Mouse (Mus musculus) splenic B cell, adult 2 months (primary cell): Measurements from ENCODE around the gene Cep295.
A peak's percentile ranks its signal among the peaks of the same experiment; 100 is the strongest.
"Not testable (repeated sequence)": the region's sequence is repeated elsewhere in the genome, so short reads cannot be mapped to it uniquely, and the experiment has no call there.

ENCODE experiments used
- DNase-seq: peaks from one replicate; pipeline ENCODE4 v3.0.0-alpha.2; 2011; ENCODE audit warnings: low read depth, low spot score
- H3K27me3 ChIP-seq: 2 replicates; pipeline ENCODE4 v1.6.1; 2012; ENCODE audit warnings: mild to moderate bottlenecking, low read length, moderate library complexity, mixed read lengths; ENCODE audit not compliant: control insufficient read depth, poor library complexity, insufficient read depth, severe bottlenecking
- H3K36me3 ChIP-seq: 2 replicates; pipeline ENCODE4 v1.6.1; 2012; ENCODE audit warnings: mild to moderate bottlenecking, low read length, moderate library complexity, mixed read lengths; ENCODE audit not compliant: control insufficient read depth, poor library complexity, insufficient read depth, severe bottlenecking

Cep295 gene

GRCm38 (mm10) chr9:15357484-15358275 is at the start of gene Cep295:
TSS of gene Cep295 (minus strand) at chr9:15357788.
- peak; percentile 97 for DNase-seq
- H3K36me3 ChIP-seq = no peaks in the 10 kb centered on the region
- H3K27me3 ChIP-seq = no peaks in the 10 kb centered on the region

- no peak for DNase-seq
- Histone ChIP-seq H3K27me3 (no peaks in the 10 kb centered on the region), H3K36me3 (no peaks in the 10 kb centered on the region)
These were observed 40.0 kb upstream of the Cep295 start for GRCm38 (mm10) chr9:15397591-15397990.

- H3K36me3 ChIP-seq = no peaks in the 10 kb centered on the region
- no peaks in the 10 kb centered on the region for H3K27me3 ChIP-seq
- DNase-seq = peak; percentile 14
These were observed 37.9 kb upstream of the Cep295 start for GRCm38 (mm10) chr9:15395353-15395942.

- Histone ChIP-seq H3K36me3 (no peaks in the 10 kb centered on the region), H3K27me3 (no peaks in the 10 kb centered on the region)
- no peak for DNase-seq
These were observed 29.6 kb upstream of the Cep295 start for GRCm38 (mm10) chr9:15387075-15387643.

- no peaks in the 10 kb centered on the region for H3K36me3 ChIP-seq
- no peak for DNase-seq
- no peaks in the 10 kb centered on the region for H3K27me3 ChIP-seq
These were observed 26.7 kb upstream of the Cep295 start for GRCm38 (mm10) chr9:15384266-15384665.

- DNase-seq = no peak
- H3K27me3 ChIP-seq = no peaks in the 10 kb centered on the region
- H3K36me3 ChIP-seq = no peaks in the 10 kb centered on the region
These were observed 8.7 kb upstream of the Cep295 start for GRCm38 (mm10) chr9:15366260-15366659.

- Histone ChIP-seq H3K27me3 (no peaks in the 10 kb centered on the region), H3K36me3 (no peaks in the 10 kb centered on the region)
- DNase-seq = peak; percentile 3
These were observed 8.3 kb upstream of the Cep295 start for GRCm38 (mm10) chr9:15365856-15366255.

GRCm38 (mm10) chr9:15364843-15365242 is 7.3 kb upstream of the Cep295 start:
- H3K36me3 ChIP-seq = no peaks in the 10 kb centered on the region
- no peak for DNase-seq
- no peaks in the 10 kb centered on the region for H3K27me3 ChIP-seq

GRCm38 (mm10) chr9:15356916-15357483 is 588 bp downstream of the Cep295 start:
- DNase-seq = no peak
- Histone ChIP-seq H3K36me3 (no peaks in the 10 kb centered on the region), H3K27me3 (no peaks in the 10 kb centered on the region)

- DNase-seq = no peak
- peaks cover 6% of the 10 kb centered on the region; the same call in 1 of the 2 replicates for H3K36me3 ChIP-seq
- no peaks in the 10 kb centered on the region for H3K27me3 ChIP-seq
These were observed 7.7 kb downstream of the Cep295 start for GRCm38 (mm10) chr9:15349925-15350324.

- H3K27me3 ChIP-seq = no peaks in the 10 kb centered on the region
- H3K36me3 ChIP-seq = peaks cover 13% of the 10 kb centered on the region
- no peak for DNase-seq
These were observed 19.8 kb downstream of the Cep295 start for GRCm38 (mm10) chr9:15337776-15338175.

GRCm38 (mm10) chr9:15318170-15318742 is 39.3 kb downstream of the Cep295 start:
- Histone ChIP-seq H3K27me3 (no peaks in the 10 kb centered on the region), H3K36me3 (peaks cover 11% of the 10 kb centered on the region)
- no peak for DNase-seq

- Histone ChIP-seq H3K36me3 (peaks cover 11% of the 10 kb centered on the region), H3K27me3 (no peaks in the 10 kb centered on the region)
- DNase-seq = no peak
These were observed 40.1 kb downstream of the Cep295 start for GRCm38 (mm10) chr9:15317223-15318169.

- H3K27me3 ChIP-seq, DNase-seq: not testable (repeated sequence)
- peaks cover 11% of the 10 kb centered on the region for H3K36me3 ChIP-seq
These were observed 41.3 kb downstream of the Cep295 start for GRCm38 (mm10) chr9:15316296-15316695.
